Mouse (Mus musculus) liver, embryonic 11.5 days (tissue): Measurements from ENCODE around the gene H2-DMb1. TPM values are rescaled to one million over a fixed set of nuclear protein-coding genes. Genes with fewer than 3 reads are reported as not detected.

Experiments used
- ATAC-seq: fragments of 200-750 bp; cut with Nextera tagmentation; replicated peaks from 2 replicates; pipeline ENCODE4 v1.8.0; 2017; ENCODE audit warnings: moderate number of reproducible peaks, mild to moderate bottlenecking, moderate TSS enrichment, moderate library complexity; ENCODE audit not compliant: low FRiP score
- DNase-seq: peaks from one replicate; pipeline ENCODE4 v3.0.0-alpha.2; 2017; ENCODE audit warnings: low spot score
- H3K27ac ChIP-seq: fragments of 300-500 bp; sonication (generic); 2 replicates; pipeline ENCODE4 v1.5.1; 2014; ENCODE audit warnings: mild to moderate bottlenecking, low read depth, low read length, control low read depth
- H3K27me3 ChIP-seq: fragments of 300-500 bp; sonication (generic); replicated peaks from 2 replicates; pipeline ENCODE4 v1.6.1; 2014; ENCODE audit warnings: low read length, mixed read lengths; ENCODE audit not compliant: control insufficient read depth, insufficient read depth
- H3K36me3 ChIP-seq: fragments of 300-500 bp; sonication (generic); 2 replicates; pipeline ENCODE4 v1.6.1; 2014; ENCODE audit warnings: mild to moderate bottlenecking, low read length, moderate library complexity, mixed read lengths; ENCODE audit not compliant: control insufficient read depth, insufficient read depth
- H3K4me1 ChIP-seq: fragments of 300-500 bp; sonication (generic); replicated peaks from 2 replicates; pipeline ENCODE4 v1.6.1; 2014; ENCODE audit warnings: low read length, mixed read lengths; ENCODE audit not compliant: control insufficient read depth, insufficient read depth
- H3K4me2 ChIP-seq: fragments of 300-500 bp; sonication (generic); 2 replicates; pipeline ENCODE4 v1.6.1; 2014; ENCODE audit warnings: mild to moderate bottlenecking, control low read depth, moderate library complexity
- H3K4me3 ChIP-seq: fragments of 300-500 bp; sonication (generic); 2 replicates; pipeline ENCODE4 v1.5.1; 2014; ENCODE audit warnings: low read depth, low read length, control low read depth
- H3K9ac ChIP-seq: fragments of 300-500 bp; sonication (generic); 2 replicates; pipeline ENCODE4 v1.6.1; 2014; ENCODE audit warnings: low read depth, low read length, control low read depth
- H3K9me3 ChIP-seq: fragments of 300-500 bp; sonication (generic); 2 replicates; pipeline ENCODE4 v1.6.1; 2016; ENCODE audit warnings: low read length, inconsistent platforms, mixed read lengths; ENCODE audit not compliant: control insufficient read depth
- WGBS: fragments of 180-500 bp; shearing (Covaris S2); extraction: QIAGEN DNeasy Blood & Tissue Kit; methylation state at CpG from one replicate; pipeline ENCODE4 v1.1.7; 2014; 5-methylcytosine and 5-hydroxymethylcytosine counted together
- polyA plus RNA-seq: library from polyadenylated mRNA; unstranded; fragments of >200 nt; fragmentation: Nextera tagmentation; extraction: Ambion mirVana; gene quantifications from 2 replicates; pipeline ENCODE4 v1.2.1, GENCODE M21; 2014

Gene H2-DMb1
- polyA plus RNA-seq, 1 experiment from 2014 or later = 0.19 TPM

GRCm38 (mm10) chr17:34120814-34121171 is 32.1 kb upstream of the H2-DMb1 start:
- ATAC-seq = peak; percentile 31
- peak overlapping the region; percentile 100 for H3K27ac ChIP-seq
- H3K36me3 ChIP-seq = peaks cover 31% of the 10 kb centered on the region
- peak overlapping the region; percentile 100 for H3K4me3 ChIP-seq
- H3K4me2 ChIP-seq = peak overlapping the region; percentile 97
- no peaks in the 10 kb centered on the region for H3K9me3 ChIP-seq
- WGBS = under 1% methylated on average over 31 of the region's 31 CpGs
- H3K9ac ChIP-seq = peak overlapping the region; percentile 96
- DNase-seq = no peak
- no peaks in the 10 kb centered on the region for H3K27me3 ChIP-seq
- H3K4me1 ChIP-seq = peaks cover 25% of the 10 kb centered on the region

GRCm38 (mm10) chr17:34121172-34121878 is 31.5 kb upstream of the H2-DMb1 start:
- Histone ChIP-seq H3K9ac (peak overlapping the region; percentile 96), H3K36me3 (peaks cover 26% of the 10 kb centered on the region), H3K27me3 (no peaks in the 10 kb centered on the region), H3K27ac (peak overlapping the region; percentile 100), H3K4me1 (peaks cover 23% of the 10 kb centered on the region), H3K4me3 (peak overlapping the region; percentile 100), H3K4me2 (peak overlapping the region; percentile 97), H3K9me3 (no peaks in the 10 kb centered on the region)
- WGBS = under 1% methylated on average over 30 of the region's 35 CpGs
- ATAC-seq = 0 out of 2 replicates have a peak, but pooled peaks have one; percentile 5
- peak; percentile 88 for DNase-seq

- H3K4me3 ChIP-seq = peak overlapping the region; percentile 100
- H3K4me1 ChIP-seq = peaks cover 23% of the 10 kb centered on the region
- H3K9me3 ChIP-seq = no peaks in the 10 kb centered on the region
- peak overlapping the region; percentile 100 for H3K27ac ChIP-seq
- WGBS = 2% methylated on average over 6 of the region's 10 CpGs
- H3K36me3 ChIP-seq = peaks cover 21% of the 10 kb centered on the region
- H3K4me2 ChIP-seq = peak overlapping the region; percentile 97
- peak overlapping the region; percentile 96 for H3K9ac ChIP-seq
- ATAC-seq (no peak; the same call in 1 of the 2 replicates), DNase-seq (no peak)
- no peaks in the 10 kb centered on the region for H3K27me3 ChIP-seq
Measured at GRCm38 (mm10) chr17:34121879-34122187, 31.0 kb upstream of the H2-DMb1 start.

GRCm38 (mm10) chr17:34122188-34122984 is 30.5 kb upstream of the H2-DMb1 start, which contains the start of gene Brd2:
Gene Brd2 (minus strand): TSS chr17:34122634.
- peak; percentile 70 for ATAC-seq

GRCm38 (mm10) chr17:34123111-34123510 is 29.8 kb upstream of the H2-DMb1 start:
- H3K4me1 ChIP-seq = peaks cover 31% of the 10 kb centered on the region
- H3K4me2 ChIP-seq = peak overlapping the region; percentile 97

More at GRCm38 (mm10) chr17:34122188-34122984, 30.5 kb upstream of the H2-DMb1 start, which contains the start of gene Brd2:
- H3K27ac ChIP-seq = peak within 1 kb of the TSS; percentile 100
- no peaks in the 10 kb centered on the region for H3K27me3 ChIP-seq
- peaks cover 24% of the 10 kb centered on the region for H3K4me1 ChIP-seq
- peaks cover 16% of the 10 kb centered on the region for H3K36me3 ChIP-seq
- H3K4me2 ChIP-seq = peak within 1 kb of the TSS; percentile 97
- no peaks in the 10 kb centered on the region for H3K9me3 ChIP-seq
- WGBS = under 1% methylated on average over 71 of the region's 75 CpGs
- peak within 1 kb of the TSS; percentile 96 for H3K9ac ChIP-seq
- H3K4me3 ChIP-seq = peak within 1 kb of the TSS; percentile 100
- DNase-seq = peak; percentile 99

GRCm38 (mm10) chr17:34123518-34123917 is 29.4 kb upstream of the H2-DMb1 start:
- Histone ChIP-seq H3K4me1 (peaks cover 34% of the 10 kb centered on the region), H3K9ac (peak overlapping the region; percentile 96), H3K4me2 (peak overlapping the region; percentile 97), H3K4me3 (peak overlapping the region; percentile 100), H3K9me3 (no peaks in the 10 kb centered on the region), H3K36me3 (peaks cover 5% of the 10 kb centered on the region), H3K27me3 (no peaks in the 10 kb centered on the region), H3K27ac (peak overlapping the region; percentile 100)
- ATAC-seq (no peak), DNase-seq (no peak)
- WGBS = 18% methylated on average over 2 of the region's 2 CpGs

More at GRCm38 (mm10) chr17:34123111-34123510, 29.8 kb upstream of the H2-DMb1 start:
- peaks cover 9% of the 10 kb centered on the region for H3K36me3 ChIP-seq
- ATAC-seq = no peak
- peak overlapping the region; percentile 100 for H3K27ac ChIP-seq
- peak overlapping the region; percentile 96 for H3K9ac ChIP-seq
- 2% methylated on average over 7 of the region's 7 CpGs for WGBS
- no peak for DNase-seq
- peak overlapping the region; percentile 100 for H3K4me3 ChIP-seq
- no peaks in the 10 kb centered on the region for H3K27me3 ChIP-seq
- H3K9me3 ChIP-seq = no peaks in the 10 kb centered on the region

DNA sequence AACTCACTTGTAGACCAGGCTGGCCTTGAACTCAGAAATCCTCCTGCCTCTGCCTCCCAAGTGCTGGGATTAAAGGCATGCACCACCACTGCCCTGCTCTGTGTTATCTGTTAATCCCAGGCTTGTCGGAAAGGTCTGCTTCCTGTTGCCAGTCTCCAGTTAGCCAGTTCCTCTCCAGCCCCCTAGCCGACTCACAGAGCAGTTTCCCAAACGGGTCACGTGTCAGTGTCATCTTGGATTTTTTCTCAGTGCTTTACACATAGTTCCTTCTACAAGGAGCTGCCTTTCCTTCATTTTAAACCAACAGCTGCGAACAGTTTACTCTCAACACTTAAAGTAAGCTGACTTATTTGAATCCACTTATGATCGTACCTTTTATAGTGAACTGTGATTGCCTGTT is 28.2 kb upstream of the H2-DMb1 start:
- WGBS = 52% methylated on average over 6 of the region's 6 CpGs
- H3K9me3 ChIP-seq = no peaks in the 10 kb centered on the region
- peaks cover 11% of the 10 kb centered on the region for H3K27me3 ChIP-seq
- peaks cover 45% of the 10 kb centered on the region for H3K4me1 ChIP-seq
- H3K4me2 ChIP-seq = peak overlapping the region; percentile 20; the same call in 1 of the 2 replicates
- DNase-seq (no peak), ATAC-seq (no peak)
- 0 out of 2 replicates have a peak overlapping the region, but pooled peaks have one; percentile 2 for H3K4me3 ChIP-seq
- H3K9ac ChIP-seq = no peak overlapping the region
- H3K36me3 ChIP-seq = no peaks in the 10 kb centered on the region
- no peak overlapping the region for H3K27ac ChIP-seq

DNA sequence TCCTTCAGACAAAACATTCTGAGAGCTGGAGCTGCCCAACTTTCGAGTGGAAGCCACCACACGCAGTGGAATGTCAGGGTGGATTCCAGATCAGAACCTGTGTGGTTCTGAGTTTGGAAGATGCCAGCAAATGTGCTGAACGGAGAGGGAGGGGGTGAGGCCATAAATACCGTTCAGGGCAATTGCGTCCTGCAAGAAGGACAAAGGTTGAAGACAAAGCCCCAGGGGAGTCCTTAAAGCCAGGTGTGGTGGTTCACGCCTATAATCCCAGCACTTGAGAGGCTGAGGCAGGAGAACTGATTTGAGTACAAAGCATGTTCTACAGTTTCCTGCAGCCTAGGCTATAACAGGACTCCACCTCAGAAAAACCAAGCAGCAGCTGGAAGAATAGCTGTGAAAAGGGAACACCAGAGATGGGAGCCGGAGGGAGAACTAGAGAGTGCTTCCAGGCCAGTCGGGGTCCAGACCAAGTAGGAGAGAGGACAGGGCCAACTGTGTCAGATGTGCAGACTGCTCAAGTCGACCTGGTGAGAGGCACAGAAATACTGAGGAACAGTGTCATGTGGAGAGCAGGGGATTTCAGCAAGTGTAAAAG is 25.9 kb upstream of the H2-DMb1 start:
- H3K9ac ChIP-seq = 0 out of 2 replicates have a peak overlapping the region, but pooled peaks have one; percentile 25
- no peaks in the 10 kb centered on the region for H3K36me3 ChIP-seq
- ATAC-seq (no peak), DNase-seq (no peak)
- peaks cover 45% of the 10 kb centered on the region for H3K4me1 ChIP-seq
- H3K4me3 ChIP-seq = 0 out of 2 replicates have a peak overlapping the region, but pooled peaks have one; percentile 1
- no peaks in the 10 kb centered on the region for H3K9me3 ChIP-seq
- H3K27me3 ChIP-seq = peaks cover 11% of the 10 kb centered on the region
- 0 out of 2 replicates have a peak overlapping the region, but pooled peaks have one; percentile 34 for H3K27ac ChIP-seq
- 66% methylated on average over 9 of the region's 9 CpGs for WGBS
- peak overlapping the region; percentile 22 for H3K4me2 ChIP-seq
